Mouse (Mus musculus) megakaryocyte-erythroid progenitor cell, adult 5-6 weeks (primary cell): ENCODE results near the gene Epb41l2. TPM values are rescaled to one million over a fixed set of nuclear protein-coding genes. Genes with fewer than 3 reads are reported as not detected.
A peak's percentile ranks its signal among the peaks of the same experiment; 100 is the strongest.

Source experiments
- ATAC-seq: replicated peaks from 2 replicates; pipeline ENCODE4 v1.8.0; 2016; ENCODE audit warnings: mild to moderate bottlenecking, inconsistent platforms; ENCODE audit not compliant: severe bottlenecking, poor library complexity, low FRiP score, low TSS enrichment
- total RNA-seq, 2 experiments: library from RNA; stranded (forward) in 1 of 2; stranded (reverse) in 1 of 2; fragments of 200-1000, 215-1000 nt in 1 of 2; fragments of >200 nt in 1 of 2; fragmentation: Nextera tagmentation in 1 of 2; gene quantifications; 2 replicates each; pipeline ENCODE4 v1.2.3; 2014 to 2017

Gene Epb41l2
- total RNA-seq, 2 experiments from 2014 or later = 12.8 to 16.0 TPM

DNA sequence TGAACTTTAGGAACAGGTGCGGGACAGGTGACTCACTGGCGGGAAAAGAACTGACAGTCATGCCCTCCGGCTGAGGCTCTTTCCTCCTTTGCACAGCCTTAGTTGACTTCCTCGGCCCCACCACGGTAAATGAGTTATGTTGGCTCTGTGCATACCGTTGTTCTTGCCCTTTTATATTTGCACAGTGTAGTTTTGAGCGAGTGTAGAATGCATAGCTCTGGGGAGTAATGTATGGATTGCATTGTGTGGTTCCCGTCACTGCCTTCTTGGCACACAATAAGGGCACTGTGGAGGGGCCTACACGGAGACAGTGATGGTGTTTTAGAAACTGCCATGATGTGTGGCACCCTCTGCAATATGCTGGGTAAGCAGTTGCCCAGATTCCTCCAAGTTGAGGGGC, 93.6 kb downstream of the Epb41l2 start:
- ATAC-seq = no peak

DNA sequence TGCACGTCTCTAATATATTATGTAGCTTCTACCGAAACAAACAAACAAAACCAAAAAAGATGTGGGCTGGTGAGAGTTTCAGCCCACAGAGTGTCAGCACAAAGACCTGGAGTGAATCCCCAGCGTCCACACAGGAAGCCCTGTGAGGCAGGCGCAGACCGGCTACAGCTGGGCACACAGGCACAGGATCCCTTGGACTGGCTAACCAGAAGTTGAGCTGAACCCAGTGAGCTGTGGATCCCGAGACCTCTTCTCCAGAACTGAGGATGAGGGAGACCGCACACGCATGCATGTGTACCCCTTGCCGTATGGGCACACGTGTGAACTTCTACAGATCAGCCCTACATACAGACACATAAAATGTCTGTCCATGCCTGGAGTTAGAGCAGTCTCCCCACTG, 94.2 kb downstream of the Epb41l2 start:
- no peak for ATAC-seq

DNA sequence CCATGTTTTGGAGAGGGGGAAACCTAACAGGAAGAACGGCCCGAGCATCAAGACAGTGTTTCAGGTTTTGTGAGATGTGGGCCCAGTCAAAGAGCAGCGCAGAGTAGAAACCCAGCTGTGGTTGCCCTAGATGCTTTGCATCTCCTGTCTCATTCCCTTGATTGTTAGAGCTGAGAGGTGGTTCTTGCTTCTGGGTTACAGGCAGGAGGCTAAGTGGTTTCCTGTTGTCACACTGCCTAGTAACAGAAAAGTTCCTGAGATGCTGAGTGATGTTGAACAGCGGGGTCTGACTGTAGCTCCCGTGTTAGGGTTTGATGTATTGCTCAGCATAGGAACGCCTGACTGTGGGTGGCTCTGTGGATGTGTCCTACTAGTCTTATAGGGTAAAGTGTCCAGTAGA, 97.5 kb downstream of the Epb41l2 start:
- no peak for ATAC-seq

DNA sequence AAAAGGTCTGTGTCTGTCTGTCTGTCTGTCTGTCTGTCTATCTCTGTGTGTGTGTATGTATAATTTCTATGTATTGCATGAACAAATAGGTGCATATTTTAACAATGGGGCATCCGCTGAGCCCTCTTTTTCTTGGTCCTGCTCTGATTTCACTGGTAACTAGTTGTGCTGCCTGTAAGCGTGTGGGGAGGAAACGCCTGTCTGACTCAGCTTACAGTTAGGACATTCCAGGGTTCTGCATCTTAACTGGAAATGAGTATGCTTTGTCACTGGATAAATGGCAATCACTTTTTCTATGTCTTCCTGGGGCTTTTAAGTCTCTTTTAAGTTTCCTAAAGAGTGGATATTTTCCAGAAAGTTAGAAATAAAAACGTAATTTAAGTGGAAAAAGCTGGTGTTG, 98.4 kb downstream of the Epb41l2 start:
- ATAC-seq = no peak

DNA sequence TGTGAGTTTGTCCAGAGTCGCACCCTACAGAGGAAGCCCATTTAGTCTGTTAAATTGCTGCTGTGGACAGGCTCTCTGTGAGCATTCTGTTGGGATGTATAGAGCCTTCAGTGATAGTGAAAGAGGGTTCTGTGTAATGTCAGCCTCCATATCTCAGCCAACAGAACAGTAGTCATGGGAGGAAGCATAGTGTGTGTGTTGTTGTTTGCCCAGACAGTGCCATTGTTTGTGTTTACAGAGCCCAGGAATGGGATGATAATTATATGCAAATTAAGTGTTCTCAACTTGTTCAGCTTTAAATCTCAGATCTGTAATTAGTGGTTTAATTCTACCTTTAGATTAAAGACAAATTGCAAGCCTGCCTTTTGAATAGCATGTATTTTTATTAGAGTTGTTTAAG, 102.2 kb downstream of the Epb41l2 start:
- no peak for ATAC-seq

DNA sequence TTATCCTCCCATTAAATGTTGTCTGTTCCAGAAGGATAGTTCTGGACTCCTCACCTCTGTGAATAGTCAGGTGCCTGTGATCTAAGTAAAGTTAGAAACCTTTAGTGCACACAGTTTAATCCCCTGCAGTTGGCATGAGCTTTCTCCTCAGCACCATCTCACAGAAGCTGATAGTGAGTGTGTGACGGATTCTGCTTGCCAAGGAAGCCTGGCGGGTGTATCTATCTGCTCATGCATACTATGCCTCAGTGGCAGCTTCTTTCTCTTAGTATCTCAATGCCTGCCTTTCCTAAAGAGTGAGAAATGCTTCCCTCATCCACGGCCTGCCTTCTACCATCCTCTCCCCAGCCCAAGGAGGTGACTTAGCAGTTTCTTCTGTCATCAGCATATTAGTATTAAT, 103.1 kb downstream of the Epb41l2 start:
- no peak for ATAC-seq

DNA sequence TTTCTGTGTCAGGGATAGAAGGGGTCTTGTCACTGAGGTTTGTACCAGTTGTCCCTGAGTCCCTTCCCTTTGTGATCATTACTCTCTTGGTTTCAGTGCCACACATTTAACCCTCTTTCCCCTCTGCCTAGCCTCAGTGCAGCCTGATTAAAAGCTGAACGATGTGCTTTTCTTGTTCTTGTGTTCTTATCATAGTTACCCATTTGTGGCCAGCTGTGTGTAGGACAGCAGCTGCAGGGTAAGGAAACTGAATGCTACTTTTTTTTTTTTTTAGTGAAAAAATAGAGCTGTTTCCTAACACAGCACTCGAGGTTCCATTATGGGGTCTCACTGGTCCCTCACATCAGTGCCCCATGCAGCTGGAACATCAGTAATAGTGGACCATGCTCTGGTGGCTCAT, 106.9 kb downstream of the Epb41l2 start:
- peak; percentile 63 for ATAC-seq

DNA sequence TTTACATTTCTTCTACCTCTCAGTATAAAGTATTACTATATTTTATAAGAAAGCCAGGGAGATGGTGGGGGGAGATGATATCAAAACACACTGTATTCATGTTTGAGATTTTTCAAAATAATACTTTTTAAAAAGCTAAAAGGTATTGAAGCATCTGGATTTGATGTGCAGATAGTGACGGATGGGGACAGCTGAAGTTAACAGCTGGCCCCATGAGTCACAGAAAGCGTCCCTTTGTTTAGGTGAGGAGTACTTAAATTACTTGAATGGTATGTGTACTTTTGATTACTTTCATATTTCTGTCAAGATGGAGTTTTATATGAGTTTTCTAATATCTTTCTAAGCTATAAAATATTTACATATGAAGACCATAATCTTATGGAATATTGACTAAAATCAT, 112.3 kb downstream of the Epb41l2 start:
- ATAC-seq = no peak

DNA sequence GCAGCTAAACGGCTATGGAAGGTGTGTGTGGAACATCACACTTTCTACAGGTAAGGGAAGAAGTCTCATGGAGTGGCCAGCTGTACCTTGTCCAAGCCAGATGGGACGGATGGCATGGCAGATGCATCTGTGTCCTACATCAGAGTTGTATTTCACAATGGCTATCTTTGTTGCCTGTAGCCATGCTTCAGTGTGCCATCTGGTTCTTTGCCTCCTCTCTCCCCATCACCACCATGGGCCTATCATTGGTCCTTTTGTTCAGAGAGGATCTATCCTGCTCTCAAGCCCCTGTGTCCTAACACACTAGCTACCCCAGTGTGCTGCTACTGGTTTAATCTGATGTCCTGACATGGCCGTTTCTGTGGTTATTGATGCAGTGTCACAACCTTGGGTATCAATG, 120.1 kb downstream of the Epb41l2 start:
- ATAC-seq = no peak

DNA sequence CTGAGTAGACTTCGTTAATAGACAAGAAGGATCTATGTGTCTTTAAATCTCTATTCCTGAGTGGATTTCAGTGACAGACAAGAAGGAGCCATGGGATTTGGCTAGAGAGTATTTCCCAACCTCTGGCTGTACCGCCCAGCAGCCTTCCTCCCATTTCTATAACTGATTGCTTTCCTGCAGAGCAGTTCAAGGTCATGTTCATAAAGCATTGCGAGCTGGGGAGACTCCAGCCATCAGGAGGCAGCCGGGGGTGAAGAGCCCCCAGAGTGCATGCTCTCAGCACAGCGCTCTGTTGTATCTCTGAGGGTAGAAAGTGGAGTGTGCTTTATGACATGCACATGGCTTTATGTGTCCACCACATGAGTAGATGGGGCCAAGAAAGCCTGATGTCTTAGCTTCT, 123.2 kb downstream of the Epb41l2 start:
- no peak for ATAC-seq

DNA sequence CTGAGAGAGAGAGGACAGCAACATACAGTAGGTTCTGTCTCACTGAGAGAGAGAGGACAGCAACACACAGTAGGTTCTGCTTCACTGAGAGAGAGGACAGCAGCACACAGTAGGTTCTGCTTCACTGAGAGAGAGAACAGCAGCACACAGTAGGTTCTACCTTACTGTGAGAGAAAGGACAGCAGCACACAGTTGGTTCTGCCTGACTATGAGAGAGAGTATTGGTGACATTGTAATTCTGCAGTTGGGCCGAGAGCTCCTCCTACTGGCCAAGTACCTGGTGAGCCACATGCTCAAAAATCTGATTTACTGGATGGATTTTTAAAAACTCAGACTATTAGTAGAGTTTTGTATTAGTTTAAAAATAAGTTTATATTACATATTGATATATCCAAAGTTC, 128.9 kb downstream of the Epb41l2 start:
- peak; percentile 89 for ATAC-seq

DNA sequence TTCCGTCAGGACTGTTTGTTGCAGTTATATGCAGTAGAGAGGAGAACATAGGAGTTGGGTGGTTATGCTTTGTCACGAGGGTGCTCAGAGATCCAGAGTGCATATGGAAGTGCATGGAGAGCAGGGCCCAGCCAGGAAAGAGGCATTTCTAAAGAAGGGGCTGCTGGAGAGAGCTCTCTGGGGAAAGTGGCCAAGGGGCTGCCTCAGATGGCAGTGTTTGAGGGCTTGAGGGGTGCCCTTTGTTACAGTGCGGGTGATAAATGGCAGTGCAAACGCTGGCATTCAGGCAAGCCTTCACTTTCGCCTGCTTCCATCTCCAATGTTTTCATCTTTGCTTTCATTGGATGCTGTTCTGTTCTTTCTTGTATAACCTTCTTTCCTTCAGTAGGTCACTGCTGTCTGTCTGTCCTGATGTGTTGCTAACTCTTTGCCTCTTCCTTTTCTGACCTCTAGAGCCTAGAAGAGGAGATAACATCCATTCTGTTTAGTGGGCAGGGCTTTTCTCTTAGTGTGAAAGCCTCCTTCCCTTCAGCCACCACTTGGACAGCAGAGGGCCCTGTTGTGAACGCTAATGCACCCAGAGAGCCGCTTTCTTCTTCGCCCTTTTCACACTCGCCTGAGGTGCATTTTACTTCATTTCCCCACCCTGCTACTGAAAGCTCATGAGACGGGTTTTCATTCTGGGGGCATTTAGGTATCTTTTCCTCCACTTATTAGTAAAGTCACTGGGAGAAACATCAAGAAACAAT, 139.9 kb downstream of the Epb41l2 start:
- ATAC-seq = no peak

DNA sequence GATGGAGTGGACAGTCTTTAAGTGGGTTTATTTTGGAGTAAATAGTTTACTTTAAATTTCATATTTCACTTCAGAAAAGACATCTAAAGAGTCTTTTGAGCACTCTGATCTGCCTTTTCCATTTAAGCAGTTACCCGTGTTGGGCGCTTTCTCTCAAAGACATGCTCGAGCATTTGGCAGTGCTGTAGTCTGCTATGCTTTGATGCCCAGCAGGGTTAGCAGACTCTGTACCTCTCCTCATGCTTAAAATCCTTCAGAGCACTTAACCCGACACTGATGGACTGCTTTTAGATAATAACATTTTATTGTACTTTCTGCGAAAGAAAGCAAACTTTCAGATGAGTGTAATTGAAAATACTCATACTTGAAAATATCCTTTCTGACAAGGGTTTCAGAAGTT, 143.7 kb downstream of the Epb41l2 start:
- ATAC-seq = no peak

DNA sequence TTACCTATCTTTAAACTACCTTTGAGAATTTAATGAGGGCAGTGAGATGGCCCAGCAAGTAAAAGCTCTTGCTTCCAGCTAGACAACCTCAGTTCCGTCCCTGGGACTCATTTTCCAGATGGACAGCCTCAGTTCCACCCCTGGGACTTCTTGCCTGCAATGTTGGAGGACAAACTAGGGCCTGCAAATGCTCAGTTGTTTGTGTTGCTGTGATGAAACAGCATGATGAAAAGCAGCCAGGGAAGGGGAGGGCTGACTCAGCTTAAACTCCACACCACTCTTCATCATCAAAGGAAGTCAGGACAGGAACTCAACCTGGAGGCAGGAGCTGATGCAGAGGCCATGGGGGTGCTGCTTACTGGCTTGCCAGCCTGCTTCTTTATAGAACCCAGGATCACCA, 154.2 kb downstream of the Epb41l2 start:
- no peak for ATAC-seq

DNA sequence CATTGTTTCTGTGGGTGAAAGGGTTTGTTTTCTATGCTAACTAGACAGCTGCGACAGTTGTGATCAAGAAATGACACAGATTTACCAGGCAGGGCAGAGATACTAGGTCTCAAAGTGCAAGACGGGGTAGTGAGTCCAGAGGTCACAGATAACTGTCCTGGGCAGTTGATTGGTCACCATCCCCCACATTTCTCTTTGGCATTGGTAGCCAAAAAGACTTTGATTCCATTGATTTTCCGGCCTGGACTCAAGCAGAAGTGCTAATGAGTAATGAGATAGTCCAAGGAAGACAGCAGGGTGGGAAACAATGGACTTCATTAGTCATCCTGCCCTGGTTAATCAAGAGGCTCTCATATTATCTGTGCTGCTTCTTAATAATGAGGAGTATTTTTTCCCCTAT, 160.4 kb downstream of the Epb41l2 start:
- ATAC-seq = no peak

DNA sequence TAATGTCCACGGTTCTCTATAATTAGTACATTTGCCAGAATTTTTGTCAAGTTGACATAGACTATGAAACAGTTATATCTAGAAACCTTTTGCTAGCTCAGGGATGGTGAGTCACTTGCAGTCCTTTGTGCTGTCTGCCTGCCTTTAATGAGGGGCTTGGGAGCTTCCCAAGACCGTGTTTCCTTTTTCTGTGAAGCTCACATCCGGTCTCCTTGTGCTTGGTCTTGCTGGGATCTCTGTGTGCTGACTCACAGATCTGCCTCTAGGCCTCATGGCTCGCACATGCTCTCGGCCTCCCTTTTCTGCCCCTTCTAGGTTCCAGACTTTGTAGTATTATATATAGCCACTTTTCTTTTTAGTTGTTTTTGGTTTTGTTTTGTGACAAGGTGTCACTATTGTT, 160.8 kb downstream of the Epb41l2 start:
- no peak for ATAC-seq

DNA sequence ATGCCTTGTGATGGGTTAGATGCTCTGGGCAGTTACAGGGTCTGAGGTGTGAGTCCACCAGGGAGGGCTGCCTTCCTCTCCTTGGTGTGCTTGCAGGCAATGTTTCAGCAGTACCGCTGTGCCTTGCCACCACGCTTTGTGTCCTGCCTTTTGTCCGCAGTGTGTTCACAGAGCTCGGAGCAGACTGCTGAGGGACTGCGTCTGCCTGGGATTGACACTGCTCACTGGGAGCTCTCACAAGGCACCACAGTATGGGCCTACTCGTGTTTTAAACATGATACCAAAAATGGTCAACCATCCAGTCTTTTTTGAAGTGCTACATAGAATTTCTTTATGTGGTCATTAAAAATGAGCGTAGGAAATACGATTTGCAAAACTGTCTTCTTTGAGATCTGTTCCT, 164.1 kb downstream of the Epb41l2 start:
- ATAC-seq = no peak

DNA sequence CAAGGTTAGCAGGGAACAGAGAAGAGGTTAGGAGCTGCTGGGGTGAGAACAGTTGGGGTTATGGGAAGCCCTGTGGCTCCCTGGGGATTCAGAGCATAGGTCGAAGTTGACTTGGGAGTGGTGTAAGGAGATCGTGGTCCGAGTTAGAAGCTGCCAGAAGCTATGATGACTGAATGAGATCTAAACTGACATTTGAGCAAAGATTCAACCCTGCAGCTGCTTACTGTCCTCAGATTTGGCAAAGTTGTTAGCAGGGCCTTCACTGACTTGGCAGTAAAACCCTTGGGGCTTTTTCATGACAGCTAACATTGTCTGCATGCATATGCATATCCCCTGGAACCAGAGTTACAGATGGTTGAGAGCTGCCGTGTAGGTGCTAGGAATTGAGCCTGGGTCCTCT, 166.6 kb downstream of the Epb41l2 start:
- no peak for ATAC-seq

DNA sequence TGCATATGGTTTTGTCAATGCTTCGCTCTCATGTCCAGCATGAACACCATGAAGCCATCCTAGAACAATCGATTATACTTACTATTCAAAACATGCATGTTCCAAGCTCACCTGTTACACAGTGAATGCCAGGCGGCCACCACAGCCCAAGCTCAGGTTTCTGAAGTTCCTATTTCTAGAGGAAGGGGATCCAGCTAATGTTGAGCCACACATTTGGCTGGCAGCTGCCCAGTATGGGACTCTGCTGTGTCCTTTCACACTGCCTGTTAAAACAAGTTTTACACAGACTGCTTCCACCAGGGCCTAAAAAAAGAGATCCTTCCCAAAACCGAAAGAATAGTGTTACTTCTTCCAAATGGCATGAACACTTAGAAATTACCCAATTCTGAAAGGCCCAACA, 167.0 kb downstream of the Epb41l2 start:
- ATAC-seq = no peak

DNA sequence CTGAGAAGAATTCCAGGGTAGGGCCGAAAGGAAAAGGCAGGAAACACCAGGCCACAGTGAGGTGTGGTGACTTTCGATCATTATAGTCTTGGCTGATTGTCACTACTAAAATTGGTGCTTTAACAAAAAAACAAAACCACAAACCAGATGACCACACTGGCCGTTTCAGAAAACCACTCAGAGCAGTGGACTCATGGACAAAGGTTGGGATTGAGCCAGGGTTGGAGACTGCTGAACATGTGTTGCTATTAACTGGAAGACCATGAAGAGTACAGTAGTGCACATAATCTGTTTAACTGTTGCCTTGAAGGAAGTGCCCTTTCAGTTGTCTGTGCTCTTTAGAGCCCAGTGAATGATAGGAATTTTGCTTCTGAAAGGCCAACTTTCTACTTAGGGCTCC, 167.5 kb downstream of the Epb41l2 start:
- ATAC-seq = no peak

DNA sequence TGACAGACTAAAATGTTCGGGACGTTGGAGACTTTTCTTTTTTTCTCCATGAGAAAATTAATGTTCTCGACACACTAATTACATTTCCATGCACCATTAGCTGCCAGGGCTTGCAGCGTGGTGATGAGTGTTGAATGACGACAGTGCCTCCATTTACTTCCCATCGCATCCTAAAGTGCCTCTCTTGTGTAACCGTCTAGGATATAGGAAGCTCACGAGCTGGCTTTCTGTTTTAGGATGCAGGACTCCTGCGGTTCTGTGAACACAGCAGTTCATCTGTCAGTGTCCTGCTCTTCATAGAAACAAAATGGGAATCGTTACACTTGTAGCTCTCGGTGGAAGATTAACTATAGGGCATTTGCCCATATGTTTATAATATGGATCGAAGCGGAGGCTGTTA, 171.7 kb downstream of the Epb41l2 start:
- no peak for ATAC-seq

DNA sequence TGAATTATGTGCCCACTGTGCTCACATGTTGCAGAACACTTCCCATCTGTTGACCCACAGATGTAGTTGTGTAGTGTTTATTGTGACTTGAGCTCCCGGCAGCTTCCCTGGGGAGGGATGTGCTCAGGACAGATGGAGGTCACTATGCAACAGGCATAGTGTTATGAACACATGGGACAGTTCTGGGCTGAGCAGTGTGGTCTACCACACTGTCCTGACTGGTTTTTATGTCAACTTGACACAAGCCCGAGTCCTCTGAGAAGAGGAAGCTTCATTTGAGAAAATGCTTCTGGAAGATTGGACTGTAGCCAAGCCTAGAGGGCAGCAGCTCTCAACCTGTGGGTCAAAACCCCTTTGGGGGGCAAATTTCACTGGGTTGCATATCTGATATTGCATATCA, 173.5 kb downstream of the Epb41l2 start:
- ATAC-seq = no peak
